Mouse (Mus musculus): ENCODE results near the gene Rpap3. TPM values are rescaled to one million over a fixed set of nuclear protein-coding genes. Genes with fewer than 3 reads are reported as not detected.

The Rpap3 gene
- total RNA-seq (2012; rRNA removed) (84.4 and 85.7 TPM in 2 replicates), polyA plus RNA-seq (2012; ENCODE audit: insufficient read depth in 1 of 2, insufficient read length in 2 of 2, low read depth in 1 of 2, low replicate concordance in 2 of 2, missing spikeins in 1 of 2) (10 to 100 TPM; 85.7 to 98.4 TPM)

DNA sequence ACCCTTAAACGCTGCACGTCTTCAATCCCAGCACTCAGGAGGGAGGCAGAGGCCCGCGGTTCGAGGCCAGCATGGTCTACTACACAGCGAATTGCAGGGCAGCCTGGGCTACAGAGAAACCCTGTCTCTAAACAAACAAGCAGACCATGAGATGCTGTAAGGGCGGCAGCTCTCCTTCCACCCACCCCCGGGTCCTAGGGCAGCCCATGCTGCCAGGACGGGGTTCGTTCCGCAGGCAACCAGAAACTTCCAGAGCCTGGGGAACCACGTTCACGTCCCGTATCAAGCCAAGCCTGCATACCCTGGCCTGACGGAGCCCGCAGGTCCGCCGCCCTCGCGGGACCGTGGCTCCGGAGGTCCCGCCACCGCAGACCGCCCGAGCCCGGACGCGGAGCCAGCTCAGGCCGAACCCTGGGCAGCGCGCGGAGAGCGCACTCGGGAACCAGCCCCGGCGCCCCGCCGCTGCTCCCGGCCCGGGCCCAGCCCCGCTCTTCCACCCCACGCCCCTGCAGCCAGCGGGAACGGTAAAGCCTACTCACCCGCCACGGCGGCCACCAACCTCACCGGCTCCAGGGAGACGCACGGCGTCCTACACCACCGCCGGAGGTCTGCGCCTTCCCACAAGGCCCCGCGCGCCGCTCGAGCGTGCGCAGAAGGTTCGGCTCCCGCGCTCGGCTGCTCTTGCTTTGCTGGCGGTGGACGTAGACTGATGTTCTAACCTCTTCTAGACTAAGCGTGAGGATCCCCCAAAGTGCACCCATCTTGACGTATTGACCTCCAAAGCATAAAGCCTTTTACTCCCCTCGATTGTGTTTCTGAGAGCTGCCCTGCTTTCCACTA, at the start of gene Rpap3:
Gene Rpap3, minus strand, starts transcription at position 615 of the 840 bp plus-strand sequence.
- peak within 1 kb of the TSS; percentile 79 for H3K9ac ChIP-seq (ENCODE audit: control insufficient read depth, low read depth, low read length, poor library complexity, severe bottlenecking)
- peaks cover 0 to 1% of the 10 kb centered on the region in 2 experiments; a peak in 1 of 4 replicates for H3K27me3 ChIP-seq (ENCODE audit: control insufficient read depth in 1 of 2, insufficient read depth in 2 of 2, low read length in 2 of 2)
- H3K27ac ChIP-seq (ENCODE audit: control insufficient read depth, low read depth, low read length): peak within 1 kb of the TSS; percentile 80
- peaks cover 0 to 15% of the 10 kb centered on the region in 2 experiments; a peak in 3 of 4 replicates for H3K4me1 ChIP-seq (ENCODE audit: control insufficient read depth in 1 of 2, insufficient read depth in 2 of 2, low read length in 2 of 2)
- no peaks in the 10 kb centered on the region for H3K9me3 ChIP-seq (replicated peaks; ENCODE audit: insufficient read depth, low read length)
- peaks cover 6 to 8% of the 10 kb centered on the region in 2 experiments for H3K36me3 ChIP-seq (ENCODE audit: control insufficient read depth in 1 of 2, insufficient read depth in 2 of 2, low read length in 2 of 2)
- H3K79me2 ChIP-seq (ENCODE audit: control insufficient read depth, insufficient read depth, low read length, poor library complexity): peaks cover 25% of the 10 kb centered on the region
- peak; percentile 97 for DNase-seq (ENCODE audit: low read depth, low spot score)
- peak within 1 kb of the TSS; percentile 63 to 78 for H3K4me3 ChIP-seq (ENCODE audit: control insufficient read depth in 1 of 2, insufficient read depth in 1 of 2, low read depth in 2 of 2, low read length in 2 of 2)
- TF ChIP-seq SMC3 (IDR thresholded peaks at IDR 0.05; ENCODE audit: low read depth, low read length) (peak; percentile 1; the same call in 1 of the 2 replicates), TBP (IDR thresholded peaks at IDR 0.05; ENCODE audit: low read depth, low read length) (peak; percentile 92), EP300 (IDR thresholded peaks at IDR 0.05; ENCODE audit: low read depth in 1 of 2, low read length in 2 of 2) (no peak), ZNF384 (IDR thresholded peaks at IDR 0.05; ENCODE audit: low read depth, low read length) (no peak), MAZ (IDR thresholded peaks at IDR 0.05; ENCODE audit: low read depth, low read length) (peak; percentile 67; the same call in 1 of the 2 replicates), KAT2A (conservative IDR thresholded peaks at IDR 0.05; ENCODE audit: low read depth, low read length) (peak; percentile 58; the same call in 1 of the 2 replicates), RCOR1 (IDR thresholded peaks at IDR 0.05; ENCODE audit: low read depth, low read length) (no peak), NELFE (IDR thresholded peaks at IDR 0.05; ENCODE audit: low read depth, low read length) (peak; percentile 98), MXI1 (IDR thresholded peaks at IDR 0.05; ENCODE audit: low read depth, low read length) (peak; percentile 94), ZMIZ1 (IDR thresholded peaks at IDR 0.05; ENCODE audit: low read depth, low read length) (peak; percentile 86), RAD21 (IDR thresholded peaks at IDR 0.05; ENCODE audit: low read depth, low read length) (no peak), MAX (IDR thresholded peaks at IDR 0.05; ENCODE audit: low read length) (peak; percentile 72), MYB (IDR thresholded peaks at IDR 0.05; ENCODE audit: low read depth, low read length) (no peak), SIN3A (IDR thresholded peaks at IDR 0.05; ENCODE audit: low read length) (peak; percentile 95), E2F4 (IDR thresholded peaks at IDR 0.05; ENCODE audit: borderline replicate concordance, low read depth, low read length) (peak; percentile 56; the same call in 1 of the 2 replicates), POLR2AphosphoS2 (IDR thresholded peaks at IDR 0.05; ENCODE audit: low read length) (peak; percentile 98), USF1 (IDR thresholded peaks at IDR 0.05; ENCODE audit: low read depth, low read length) (no peak), MYC (IDR thresholded peaks at IDR 0.05; ENCODE audit: low read depth, low read length) (peak; percentile 72; the same call in 1 of the 2 replicates), BHLHE40 (IDR thresholded peaks at IDR 0.05; ENCODE audit: borderline replicate concordance, low read depth, low read length) (no peak), NRF1 (IDR thresholded peaks at IDR 0.05; ENCODE audit: insufficient read depth, low read depth, low read length, poor library complexity, severe bottlenecking) (peak; percentile 93), JUND (IDR thresholded peaks at IDR 0.05; ENCODE audit: low read depth, low read length) (no peak), ETS1 (IDR thresholded peaks at IDR 0.05; ENCODE audit: low read depth, low read length) (0 out of 2 replicates have a peak, but pooled peaks have one; percentile 3), ELF1 (IDR thresholded peaks at IDR 0.05; ENCODE audit: low read depth, low read length) (peak; percentile 60; the same call in 1 of the 2 replicates), GATA1 (IDR thresholded peaks at IDR 0.05; ENCODE audit: low read depth, low read length) (no peak), TCF12 (IDR thresholded peaks at IDR 0.05; ENCODE audit: low read depth, low read length) (peak; percentile 87), UBTF (IDR thresholded peaks at IDR 0.05; ENCODE audit: borderline replicate concordance, insufficient read depth, low read depth, low read length) (no peak), GABPA (IDR thresholded peaks at IDR 0.05; ENCODE audit: low read depth, low read length) (no peak; the same call in 1 of the 2 replicates), CHD2 (IDR thresholded peaks at IDR 0.05; ENCODE audit: low read length) (no peak), CHD1 (IDR thresholded peaks at IDR 0.05; ENCODE audit: low read depth, low read length) (no peak), MAFK (IDR thresholded peaks at IDR 0.05; ENCODE audit: borderline replicate concordance, low read depth, low read length) (no peak), HCFC1 (IDR thresholded peaks at IDR 0.05; ENCODE audit: low read depth, low read length) (peak; percentile 88), MEF2A (IDR thresholded peaks at IDR 0.05; ENCODE audit: extremely low read depth, insufficient replicate concordance, low read depth, low read length, poor library complexity, severe bottlenecking) (no peak), POLR2AphosphoS5 (IDR thresholded peaks at IDR 0.05; ENCODE audit: borderline replicate concordance, low read depth, low read length) (peak; percentile 21; the same call in 1 of the 2 replicates), ZKSCAN1 (IDR thresholded peaks at IDR 0.05; ENCODE audit: low read depth, low read length) (no peak), TAL1 (IDR thresholded peaks at IDR 0.05; ENCODE audit: low read length) (no peak)
